Mouse (Mus musculus) spleen, postnatal 36 days (tissue): ENCODE results near the gene 1700028K03Rik.

Experiments used
- DNase-seq, 2 experiments: peaks; one replicate each; pipeline ENCODE4 v3.0.0; 2022; ENCODE audit warnings: low spot score in 2 of 2, mixed read lengths in 1 of 2

1700028K03Rik gene

GRCm38 (mm10) chr5:107545927-107546326 lies 11.4 kb downstream of the 1700028K03Rik start:
- no peak for DNase-seq

GRCm38 (mm10) chr5:107547955-107548354 lies 13.4 kb downstream of the 1700028K03Rik start:
- peak; percentile 3 to 43 for DNase-seq

DNA sequence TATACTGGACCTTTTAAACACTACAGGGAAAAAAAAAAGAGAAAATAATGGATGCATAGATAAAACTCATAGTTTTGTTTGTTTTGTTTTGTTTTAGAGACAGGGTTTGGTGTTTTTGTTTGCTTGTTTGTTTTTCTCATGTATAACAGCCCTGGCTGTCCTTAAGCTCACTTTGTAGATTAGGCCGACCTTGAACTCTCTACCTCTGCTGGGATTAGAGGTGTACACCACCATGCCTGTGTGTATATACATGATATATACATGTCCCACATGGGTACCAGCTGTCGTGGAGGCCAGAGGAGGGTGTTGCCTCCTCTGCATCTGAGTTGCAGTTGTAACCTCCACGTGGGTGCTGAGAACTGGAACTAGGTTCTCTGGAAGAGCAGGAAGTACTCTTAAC lies 13.9 kb downstream of the 1700028K03Rik start:
- no peak for DNase-seq

DNA sequence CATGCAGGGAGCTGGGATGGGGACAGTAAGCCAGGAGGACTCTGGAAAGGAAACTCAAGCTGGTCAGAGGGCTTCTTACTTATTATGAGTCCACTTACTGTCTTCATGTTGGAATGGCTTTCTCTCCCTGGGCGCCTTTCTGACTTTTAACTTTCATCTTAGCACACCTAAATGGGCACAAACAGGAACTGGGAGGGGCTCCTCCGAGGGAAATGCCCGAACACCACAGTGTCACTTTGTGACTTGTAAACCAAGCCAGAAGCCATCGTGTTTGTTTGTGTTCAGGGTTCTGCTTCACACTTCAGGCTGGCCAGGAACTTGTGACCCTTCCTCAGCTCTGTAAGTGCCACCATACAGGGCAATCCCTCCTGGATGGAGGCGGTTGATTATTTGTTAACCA lies 19.8 kb downstream of the 1700028K03Rik start:
- DNase-seq = no peak

GRCm38 (mm10) chr5:107556969-107557368 lies 22.5 kb downstream of the 1700028K03Rik start:
- no peak for DNase-seq

- no peak for DNase-seq
Observed at GRCm38 (mm10) chr5:107569148-107569547, 34.6 kb downstream of the 1700028K03Rik start.

- DNase-seq = peak; percentile 84
Observed at GRCm38 (mm10) chr5:107597301-107598077, 63.0 kb downstream of the 1700028K03Rik start, which contains the start of the genes Rpap2 and Glmn. Gene Rpap2 (plus strand): TSS chr5:107597373. Gene Glmn (minus strand): TSS chr5:107597888.

- no peak for DNase-seq
Observed at GRCm38 (mm10) chr5:107598380-107598779, 63.9 kb downstream of the 1700028K03Rik start.
